Mouse (Mus musculus) limb, embryonic 14.5 days (tissue): ENCODE measurements around the gene Btf3. TPM values are rescaled to one million over a fixed set of nuclear protein-coding genes. Genes with fewer than 3 reads are reported as not detected.

Source experiments
- ATAC-seq: fragments of 200-750 bp; cut with Nextera tagmentation; 2 replicates; pipeline ENCODE4 v1.8.0; 2017; ENCODE audit warnings: low read depth, moderate number of reproducible peaks, moderate TSS enrichment; ENCODE audit not compliant: low FRiP score
- DNase-seq: peaks from one replicate; pipeline ENCODE4 v3.0.0-alpha.2; 2015; ENCODE audit warnings: low spot score
- H3K27ac ChIP-seq: fragments of 300-500 bp; sonication (generic); replicated peaks from 2 replicates; pipeline ENCODE4 v1.5.1; 2014; ENCODE audit warnings: low read depth, mild to moderate bottlenecking, low read length, moderate library complexity, mixed read lengths
- H3K27me3 ChIP-seq: fragments of 300-500 bp; sonication (generic); 2 replicates; pipeline ENCODE4 v1.6.1; 2014; ENCODE audit warnings: low read length, mixed read lengths; ENCODE audit not compliant: control insufficient read depth, insufficient read depth
- H3K36me3 ChIP-seq: fragments of 300-500 bp; sonication (generic); 2 replicates; pipeline ENCODE4 v1.6.1; 2014; ENCODE audit warnings: mild to moderate bottlenecking, low read length, moderate library complexity, mixed read lengths; ENCODE audit not compliant: control insufficient read depth, insufficient read depth
- H3K4me1 ChIP-seq: fragments of 300-500 bp; sonication (generic); 2 replicates; pipeline ENCODE4 v1.6.1; 2014; ENCODE audit warnings: antibody characterized with exemption, low read length, mixed read lengths; ENCODE audit not compliant: control insufficient read depth, insufficient read depth
- H3K4me2 ChIP-seq: fragments of 300-500 bp; sonication (generic); replicated peaks from 2 replicates; pipeline ENCODE4 v1.6.1; 2014; ENCODE audit warnings: low read depth, mild to moderate bottlenecking, low read length, moderate library complexity; ENCODE audit not compliant: severe bottlenecking
- H3K4me3 ChIP-seq: fragments of 300-500 bp; sonication (generic); replicated peaks from 2 replicates; pipeline ENCODE4 v1.5.1; 2014; ENCODE audit warnings: low read length
- H3K9ac ChIP-seq: fragments of 300-500 bp; sonication (generic); 2 replicates; pipeline ENCODE4 v1.6.1; 2014; ENCODE audit warnings: mild to moderate bottlenecking, low read depth, low read length, moderate library complexity; ENCODE audit not compliant: severe bottlenecking
- H3K9me3 ChIP-seq: fragments of 300-500 bp; sonication (generic); 2 replicates; pipeline ENCODE4 v1.6.1; 2016; ENCODE audit warnings: low read length; ENCODE audit not compliant: control insufficient read depth
- POLR2A ChIP-seq: fragments of 200-500 bp; IDR thresholded peaks from 2 replicates; pipeline ENCODE4 v1.8.0; 2012; ENCODE audit warnings: inconsistent platforms, mild to moderate bottlenecking, moderate library complexity, borderline replicate concordance; ENCODE audit not compliant: insufficient read depth, insufficient read length; ENCODE audit errors: extremely low read depth
- WGBS: fragments of 180-500 bp; shearing (Covaris S2); extraction: QIAGEN DNeasy Blood & Tissue Kit; methylation state at CpG from one replicate; pipeline ENCODE4 v1.1.7; 2014; 5-methylcytosine and 5-hydroxymethylcytosine counted together
- polyA plus RNA-seq, 2 experiments: library from polyadenylated mRNA; depleted of rRNA in 1 of 2; stranded (reverse) in 1 of 2; unstranded in 1 of 2; fragments of >200 nt; fragmentation: Nextera tagmentation in 1 of 2; extraction: Ambion mirVana in 1 of 2; gene quantifications; 2 replicates each; pipeline versions ENCODE4 v1.2.1 to v1.2.3; 2012 to 2014

Btf3 gene
- polyA plus RNA-seq, 2 experiments: 731 to 867 TPM

DNA sequence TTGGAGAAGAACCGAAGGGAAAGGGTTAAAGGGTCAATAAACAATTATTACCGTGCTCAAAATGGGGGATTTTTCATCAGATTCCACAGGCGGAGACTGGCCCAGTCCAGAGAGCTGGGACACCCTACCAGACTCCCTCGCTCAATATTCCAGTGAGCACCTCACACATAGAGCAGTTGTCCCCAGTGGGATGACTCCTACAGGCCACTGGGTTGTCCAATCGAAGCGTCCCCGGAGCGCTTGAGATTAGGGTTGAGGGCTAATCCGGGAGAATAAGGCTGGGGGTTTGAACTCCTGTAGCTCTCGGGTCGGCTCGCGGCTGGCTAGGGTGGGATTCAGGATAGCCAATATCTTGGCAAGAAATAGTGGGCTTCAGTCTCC, 36.9 kb upstream of the Btf3 start:
- H3K4me2 ChIP-seq: peak overlapping the region; percentile 80
- no peaks in the 10 kb centered on the region for H3K9me3 ChIP-seq
- peaks cover 81% of the 10 kb centered on the region for H3K27me3 ChIP-seq
- H3K4me1 ChIP-seq: peaks cover 5% of the 10 kb centered on the region; the same call in 1 of the 2 replicates
- WGBS: 1% methylated on average over 13 of the region's 13 CpGs
- peak; percentile 17; the same call in 1 of the 2 replicates for ATAC-seq
- H3K27ac ChIP-seq: no peak overlapping the region
- no peaks in the 10 kb centered on the region for H3K36me3 ChIP-seq
- TF ChIP-seq POLR2A: no peak
- peak overlapping the region; percentile 46 for H3K4me3 ChIP-seq
- DNase-seq: no peak
- no peak overlapping the region for H3K9ac ChIP-seq

DNA sequence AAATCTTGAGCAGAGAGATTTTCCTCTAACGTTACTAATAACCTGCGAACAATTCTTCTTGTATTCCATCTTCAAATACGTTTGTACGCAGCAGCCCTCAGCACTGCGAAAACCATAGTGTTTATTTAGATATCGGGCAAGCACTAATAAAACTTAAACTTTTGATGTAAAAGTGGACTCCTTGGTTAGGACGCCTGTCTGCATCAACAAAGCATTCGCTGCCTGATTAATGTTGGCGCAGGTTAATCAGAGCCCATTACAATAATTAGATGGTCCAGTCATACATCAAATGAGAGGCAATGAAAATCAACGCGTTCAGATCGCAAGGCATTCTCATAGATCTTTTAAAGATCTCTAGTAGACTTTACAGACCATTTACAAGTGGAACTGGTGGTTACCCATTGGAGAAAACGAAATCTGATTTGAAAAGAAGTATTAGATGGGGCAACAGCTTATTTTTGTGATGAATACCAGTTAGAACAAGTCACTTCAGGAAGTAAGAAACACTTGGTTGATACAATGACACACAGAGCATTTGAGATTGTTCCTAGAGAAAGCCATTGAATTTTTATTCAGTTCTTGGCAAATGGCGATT, 35.7 kb upstream of the Btf3 start:
- Histone ChIP-seq H3K27ac (no peak overlapping the region), H3K27me3 (peaks cover 69% of the 10 kb centered on the region)
- 8% methylated on average over 14 of the region's 14 CpGs for WGBS

GRCm38 (mm10) chr13:98351527-98351926, 34.7 kb upstream of the Btf3 start:
- Histone ChIP-seq H3K9ac (no peak overlapping the region), H3K4me2 (no peak overlapping the region), H3K4me3 (no peak overlapping the region), H3K9me3 (no peaks in the 10 kb centered on the region), H3K27me3 (peaks cover 60% of the 10 kb centered on the region), H3K4me1 (peaks cover 5% of the 10 kb centered on the region; the same call in 1 of the 2 replicates), H3K27ac (no peak overlapping the region), H3K36me3 (no peaks in the 10 kb centered on the region)
- TF ChIP-seq POLR2A: no peak
- WGBS: 10% methylated on average over 8 of the region's 8 CpGs
- ATAC-seq (no peak), DNase-seq (no peak)

More for the DNA sequence above, 35.7 kb upstream of the Btf3 start:
- Histone ChIP-seq H3K36me3 (no peaks in the 10 kb centered on the region), H3K4me1 (peaks cover 5% of the 10 kb centered on the region; the same call in 1 of the 2 replicates), H3K4me3 (no peak overlapping the region), H3K9me3 (no peaks in the 10 kb centered on the region), H3K4me2 (no peak overlapping the region), H3K9ac (no peak overlapping the region)
- ATAC-seq (no peak), DNase-seq (no peak)
- TF ChIP-seq POLR2A: no peak

DNA sequence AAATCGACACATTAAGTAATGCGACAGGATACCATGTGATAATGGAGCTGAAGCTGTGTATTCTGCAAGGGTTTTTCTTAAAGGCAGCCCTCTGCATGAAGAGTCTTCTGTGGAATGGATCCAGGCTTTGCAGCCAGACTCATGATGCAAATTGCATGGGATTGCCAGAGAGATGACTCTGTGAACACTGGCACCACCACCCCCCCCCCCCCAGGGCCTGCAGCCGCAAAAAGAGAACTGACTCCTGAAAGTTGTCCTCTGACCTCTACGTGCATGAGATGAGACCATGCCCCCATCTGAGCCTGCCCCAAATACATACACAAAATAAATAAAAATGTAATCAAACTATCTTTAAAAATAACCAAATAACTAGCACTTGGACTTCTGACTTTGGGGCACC, 32.7 kb upstream of the Btf3 start:
- no peak for TF ChIP-seq POLR2A
- ATAC-seq: no peak
- Histone ChIP-seq H3K9ac (no peak overlapping the region), H3K4me3 (no peak overlapping the region), H3K4me1 (peaks cover 5% of the 10 kb centered on the region; the same call in 1 of the 2 replicates), H3K27me3 (peaks cover 43% of the 10 kb centered on the region), H3K9me3 (no peaks in the 10 kb centered on the region), H3K27ac (no peak overlapping the region), H3K36me3 (no peaks in the 10 kb centered on the region), H3K4me2 (no peak overlapping the region)
- DNase-seq: no peak
- WGBS: 74% methylated on average over 4 of the region's 4 CpGs

- no peak overlapping the region for H3K4me3 ChIP-seq
- DNase-seq (no peak), ATAC-seq (no peak)
- H3K27me3 ChIP-seq: 0 out of 2 replicates have a peak, but pooled peaks cover 6% of the 10 kb centered on the region
- 72% methylated on average over 5 of the region's 5 CpGs for WGBS
- no peaks in the 10 kb centered on the region for H3K36me3 ChIP-seq
- H3K9ac ChIP-seq: no peak overlapping the region
- H3K4me1 ChIP-seq: peaks cover 5% of the 10 kb centered on the region; the same call in 1 of the 2 replicates
- H3K27ac ChIP-seq: no peak overlapping the region
- H3K9me3 ChIP-seq: no peaks in the 10 kb centered on the region
- TF ChIP-seq POLR2A: no peak
- no peak overlapping the region for H3K4me2 ChIP-seq
These were observed 23.7 kb upstream of the Btf3 start for GRCm38 (mm10) chr13:98340506-98340905.
